Comparison of ENCODE assay signal across 10 mouse cellular contexts in genomic region chr2:6547139-6547664, GRCm38 (mm10).
DNase-seq lines count a peak whose midpoint lies in the region; ATAC-seq and TF ChIP-seq lines count a peak whose summit lies in the region.
"Had no signal": no experiment of that assay in that cellular context is flagged by ENCODE, and none has a peak within 500 bp of the region (broad histone marks: within the 10 kb centered on the region; RNA-seq: fewer than 3 reads in every experiment).

No protein-coding gene starts in this region.

- WGBS in lung, embryonic 14.5 days, result 58% methylated on average over 9 of the region's 9 CpGs
- WGBS in intestine, embryonic 15.5 days, result 59% methylated on average over 9 of the region's 9 CpGs

- no peak overlapping the region for H3K4me3 ChIP-seq in lung, embryonic 14.5 days (ENCODE audit: low read depth, low read length)
- H3K4me3 ChIP-seq in intestine, embryonic 15.5 days (replicated peaks), result no peak overlapping the region
- H3K4me3 ChIP-seq: stomach, embryonic 15.5 days had no signal

- TF ChIP-seq CTCF in lung, embryonic 14.5 days (IDR thresholded peaks at IDR 0.05; ENCODE audit: low read depth), result no peak

- H3K27me3 ChIP-seq in lung, embryonic 14.5 days (ENCODE audit: insufficient read depth, low read length), result no peaks in the 10 kb centered on the region
- no peaks in the 10 kb centered on the region for H3K27me3 ChIP-seq in intestine, embryonic 15.5 days (replicated peaks)
- H3K27me3 ChIP-seq: Patski; stomach, embryonic 15.5 days had no signal

- H3K36me3 ChIP-seq in lung, embryonic 14.5 days (ENCODE audit: insufficient read depth), result 0 out of 2 replicates have a peak, but pooled peaks cover 9% of the 10 kb centered on the region
- H3K36me3 ChIP-seq in intestine, embryonic 15.5 days, result 0 out of 2 replicates have a peak, but pooled peaks cover 2% of the 10 kb centered on the region
- H3K36me3 ChIP-seq: stomach, embryonic 15.5 days had no signal

- H3K9me3 ChIP-seq in lung, embryonic 14.5 days (ENCODE audit: low read depth, low read length), result no peaks in the 10 kb centered on the region
- H3K9me3 ChIP-seq in intestine, embryonic 15.5 days, result no peaks in the 10 kb centered on the region
- H3K9me3 ChIP-seq: stomach, embryonic 15.5 days had no signal

- no peak overlapping the region for H3K4me2 ChIP-seq in lung, embryonic 14.5 days
- no peak overlapping the region for H3K4me2 ChIP-seq in intestine, embryonic 15.5 days (replicated peaks)
- H3K4me2 ChIP-seq: stomach, embryonic 15.5 days had no signal

- H3K27ac ChIP-seq in lung, embryonic 14.5 days (ENCODE audit: low read depth), result no peak overlapping the region
- H3K27ac ChIP-seq in intestine, embryonic 15.5 days, result no peak overlapping the region
- H3K27ac ChIP-seq: stomach, embryonic 15.5 days had no signal

- ATAC-seq in lung, embryonic 14.5 days (ENCODE audit: insufficient read depth), result no peak
- peak; percentile 69 for ATAC-seq in intestine, embryonic 15.5 days
- no peak; the same call in 1 of the 2 replicates for ATAC-seq in megakaryocyte-erythroid progenitor cell, adult 5-6 weeks (replicated peaks; ENCODE audit: low FRiP score, low TSS enrichment, poor library complexity, severe bottlenecking)
- ATAC-seq: Patski had no signal

- peak; percentile 33 for DNase-seq in lung, embryonic 14.5 days
- DNase-seq in lung, postnatal 36 days, result no peak
- DNase-seq in embryo, embryonic 9.5 days (ENCODE audit: extremely low spot score), result peak; percentile 67
- DNase-seq in neural tube, embryonic 10.5 days (ENCODE audit: extremely low spot score, low spot score), result peak; percentile 63
- DNase-seq in urinary bladder, postnatal 10 days (ENCODE audit: low spot score), result no peak
- DNase-seq in yolk sac, embryonic 10.5 days (ENCODE audit: low spot score), result no peak

- H3K4me1 ChIP-seq in lung, embryonic 14.5 days (ENCODE audit: insufficient read depth), result no peaks in the 10 kb centered on the region
- H3K4me1 ChIP-seq in intestine, embryonic 15.5 days (replicated peaks), result no peaks in the 10 kb centered on the region
- H3K4me1 ChIP-seq: stomach, embryonic 15.5 days had no signal

- no peak overlapping the region for H3K9ac ChIP-seq in lung, embryonic 14.5 days
- H3K9ac ChIP-seq in intestine, embryonic 15.5 days, result no peak overlapping the region
- H3K9ac ChIP-seq: stomach, embryonic 15.5 days had no signal

Comparison
In these comparisons a context has a peak if more than half of its experiments do, and no peak if none do; other contexts are left out.
1. DNase-seq: peak in lung, embryonic 14.5 days (single experiment), embryo, embryonic 9.5 days (single experiment) and neural tube, embryonic 10.5 days (single experiment); none in lung, postnatal 36 days (single experiment), urinary bladder, postnatal 10 days (single experiment) and yolk sac, embryonic 10.5 days (single experiment).